Mouse (Mus musculus): ENCODE measurements at regions not wholly inside any gene's neighbourhood (a gene's known extent, or its start where the extent isn't known, plus 50 kb on each side); places are given as distances from the start of the nearest gene placed in this dataset.
A peak's percentile ranks its signal among the peaks of the same experiment; 100 is the strongest.

DNA sequence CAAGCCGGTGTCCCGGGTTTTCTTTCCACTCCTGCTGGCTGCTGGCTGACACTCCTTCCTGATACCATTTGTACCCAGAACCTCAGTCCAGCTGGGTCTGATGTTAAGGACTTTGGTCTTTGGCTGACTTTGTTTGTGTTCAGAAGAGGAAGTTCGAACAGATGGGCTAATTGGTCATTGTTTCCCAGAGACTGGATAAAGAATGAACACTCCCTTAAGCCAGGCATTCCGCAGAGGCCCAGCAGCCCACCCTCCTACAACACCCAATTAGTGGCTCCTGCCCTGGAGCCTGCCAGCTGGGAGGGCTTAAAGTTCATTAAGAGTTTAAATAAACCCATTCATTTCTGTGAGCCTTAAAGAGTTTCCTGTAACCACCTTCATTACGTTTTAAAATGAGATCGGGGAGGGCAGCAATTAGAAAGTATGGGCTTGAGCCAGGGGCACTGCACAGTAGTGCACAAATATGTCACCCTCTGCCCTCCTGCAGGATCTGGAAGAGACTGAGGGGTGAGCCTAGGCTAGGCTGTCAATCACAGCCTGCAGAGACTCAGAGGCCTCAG lies 257.9 kb downstream of the Ajap1 start:
- peak; percentile 96 for ATAC-seq (replicated peaks)
- no peak overlapping the region for H3K9ac ChIP-seq (replicated peaks)

DNA sequence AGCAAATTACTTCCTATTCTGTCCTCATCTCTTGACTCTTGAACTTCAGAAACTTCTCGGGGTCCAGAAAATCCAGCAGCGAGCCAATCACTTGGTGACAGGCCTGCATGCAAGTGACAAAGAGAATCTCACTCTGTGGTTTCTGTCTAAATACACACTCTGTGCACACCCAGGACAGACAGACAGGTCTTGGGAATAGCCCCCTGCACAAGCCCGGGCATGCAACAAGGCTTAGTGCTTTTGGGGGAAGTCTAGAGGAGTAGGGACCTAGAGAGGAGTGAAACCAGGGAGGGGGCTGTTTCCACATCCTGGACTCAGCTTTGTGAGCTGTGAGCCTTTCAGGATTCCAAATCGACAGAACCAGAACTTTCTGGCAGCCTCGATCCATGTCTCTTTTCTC lies 259.6 kb downstream of the Ajap1 start:
- Histone ChIP-seq H3K4me3 (no peak overlapping the region), H3K27me3 (peaks cover 31% of the 10 kb centered on the region), H3K36me3 (no peaks in the 10 kb centered on the region), H3K27ac (replicated peaks) (no peak overlapping the region), H3K4me1 (peaks cover 22% of the 10 kb centered on the region), H3K9ac (replicated peaks) (no peak overlapping the region), H3K4me2 (replicated peaks) (no peak overlapping the region), H3K9me3 (no peaks in the 10 kb centered on the region)
- WGBS = 74% methylated on average over 5 of the region's 5 CpGs
- no peak for ATAC-seq (replicated peaks)

More for the DNA sequence above, 257.9 kb downstream of the Ajap1 start:
- no peak overlapping the region for H3K27ac ChIP-seq (replicated peaks)
- no peak overlapping the region for H3K4me3 ChIP-seq
- H3K27me3 ChIP-seq = peaks cover 36% of the 10 kb centered on the region
- no peaks in the 10 kb centered on the region for H3K9me3 ChIP-seq
- WGBS = 3% methylated on average over 6 of the region's 6 CpGs
- H3K4me2 ChIP-seq (replicated peaks) = no peak overlapping the region
- peaks cover 22% of the 10 kb centered on the region for H3K4me1 ChIP-seq
- H3K36me3 ChIP-seq = no peaks in the 10 kb centered on the region

DNA sequence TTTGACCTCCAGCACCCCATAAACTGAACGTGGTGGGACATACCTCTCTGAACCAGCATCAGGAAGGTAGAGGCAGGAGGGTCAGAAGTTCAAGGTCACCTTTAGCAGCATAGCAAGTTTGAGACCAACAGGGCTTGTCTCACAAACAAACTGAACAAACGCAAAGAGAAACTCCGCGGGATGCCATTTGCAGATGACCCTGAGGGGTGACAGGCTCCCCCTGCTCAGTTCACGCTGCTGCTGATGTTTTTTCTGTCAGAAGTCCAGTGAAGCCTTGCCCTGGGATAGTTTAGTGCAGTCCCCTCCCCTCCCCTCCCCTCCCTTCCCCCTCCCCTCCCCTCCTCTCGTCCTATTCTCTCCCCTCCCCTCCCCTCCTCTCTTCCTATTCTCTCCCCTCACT lies 262.1 kb downstream of the Ajap1 start:
- no peak overlapping the region for H3K9ac ChIP-seq (replicated peaks)
- ATAC-seq (replicated peaks) = no peak
- peaks cover 34% of the 10 kb centered on the region for H3K27me3 ChIP-seq
- H3K9me3 ChIP-seq = no peaks in the 10 kb centered on the region
- no peak overlapping the region for H3K4me2 ChIP-seq (replicated peaks)
- WGBS = 40% methylated on average over 5 of the region's 6 CpGs
- H3K4me3 ChIP-seq = no peak overlapping the region
- H3K27ac ChIP-seq (replicated peaks) = no peak overlapping the region
- H3K36me3 ChIP-seq = no peaks in the 10 kb centered on the region
- H3K4me1 ChIP-seq = peaks cover 22% of the 10 kb centered on the region

DNA sequence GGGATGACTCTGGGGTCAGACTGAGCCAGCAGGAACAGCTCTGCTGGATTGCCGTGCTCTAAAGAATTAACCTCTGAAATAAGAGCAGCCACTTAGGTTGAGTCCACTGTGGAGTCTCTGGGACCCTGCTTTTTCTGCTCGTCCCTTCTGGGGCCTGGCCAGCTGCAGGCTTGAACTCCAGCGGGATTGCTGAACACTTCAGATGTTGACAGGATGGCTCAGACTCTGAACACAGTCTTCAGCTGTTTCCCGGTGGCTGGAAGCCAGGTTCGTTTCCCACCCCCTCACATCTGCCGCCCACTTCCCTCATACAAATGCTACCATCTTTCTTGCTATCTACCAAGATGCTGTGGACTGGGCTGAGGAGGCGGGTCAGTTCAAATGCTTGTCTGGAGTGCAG lies 262.5 kb downstream of the Ajap1 start:
- no peak for ATAC-seq (replicated peaks)
- Histone ChIP-seq H3K4me2 (replicated peaks) (no peak overlapping the region), H3K27ac (replicated peaks) (no peak overlapping the region), H3K36me3 (no peaks in the 10 kb centered on the region), H3K4me1 (peaks cover 21% of the 10 kb centered on the region), H3K27me3 (peaks cover 34% of the 10 kb centered on the region), H3K9ac (replicated peaks) (no peak overlapping the region), H3K4me3 (no peak overlapping the region), H3K9me3 (no peaks in the 10 kb centered on the region)
- WGBS = 30% methylated on average over 7 of the region's 7 CpGs

DNA sequence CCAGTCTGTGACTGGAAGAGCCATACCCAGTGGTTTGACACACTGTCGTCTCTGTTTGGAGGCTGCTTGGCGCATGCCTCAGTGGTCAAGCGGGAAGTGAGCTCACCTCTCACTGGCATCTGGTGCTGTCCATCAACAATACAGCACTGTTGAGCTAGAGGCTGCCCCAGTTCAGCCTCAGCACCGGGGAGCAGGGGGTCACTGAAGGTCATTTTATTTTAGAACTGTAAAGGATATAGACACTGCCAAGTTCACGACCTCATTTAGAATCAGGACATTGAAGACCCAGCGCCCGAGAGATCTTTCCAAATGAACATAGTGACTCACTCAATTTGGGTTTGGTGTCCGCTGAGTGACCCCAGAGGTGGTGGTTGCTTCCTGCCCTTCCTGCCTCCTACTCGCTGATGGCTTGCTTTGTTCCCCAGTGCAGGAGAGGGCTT lies 265.1 kb downstream of the Ajap1 start:
- H3K27ac ChIP-seq (replicated peaks) = no peak overlapping the region
- H3K4me3 ChIP-seq = no peak overlapping the region
- H3K9ac ChIP-seq (replicated peaks) = no peak overlapping the region
- no peak overlapping the region for H3K4me2 ChIP-seq (replicated peaks)
- H3K9me3 ChIP-seq = no peaks in the 10 kb centered on the region
- WGBS = 87% methylated on average over 9 of the region's 9 CpGs
- peaks cover 8% of the 10 kb centered on the region for H3K4me1 ChIP-seq
- no peaks in the 10 kb centered on the region for H3K36me3 ChIP-seq
- no peak for ATAC-seq (replicated peaks)
- peaks cover 28% of the 10 kb centered on the region for H3K27me3 ChIP-seq

DNA sequence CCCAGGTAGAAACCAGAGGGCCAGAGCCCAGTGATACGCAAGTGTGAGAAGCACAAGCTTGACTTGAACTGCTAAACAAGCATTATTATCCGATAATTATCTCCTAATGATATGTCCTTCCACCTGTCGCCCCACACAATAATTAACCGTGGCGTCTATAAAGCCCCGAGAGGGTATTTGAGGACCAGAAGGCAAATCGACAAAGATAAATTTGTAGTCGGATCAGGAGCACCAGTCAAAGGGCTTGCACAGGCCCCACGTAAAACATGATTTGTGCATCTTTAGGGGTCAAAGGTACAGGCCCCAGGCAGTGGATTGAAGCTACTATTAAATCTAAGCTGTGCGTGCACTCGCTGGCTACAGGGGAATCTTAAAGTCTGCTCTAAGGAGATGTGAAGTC lies 270.5 kb downstream of the Ajap1 start:
- H3K36me3 ChIP-seq = no peaks in the 10 kb centered on the region
- H3K27ac ChIP-seq (replicated peaks) = no peak overlapping the region
- H3K9ac ChIP-seq (replicated peaks) = no peak overlapping the region
- peaks cover 5% of the 10 kb centered on the region for H3K4me1 ChIP-seq
- ATAC-seq (replicated peaks) = no peak
- H3K4me3 ChIP-seq = no peak overlapping the region
- no peaks in the 10 kb centered on the region for H3K9me3 ChIP-seq
- WGBS = 46% methylated on average over 11 of the region's 11 CpGs
- no peaks in the 10 kb centered on the region; the same call in 1 of the 2 replicates for H3K27me3 ChIP-seq
- H3K4me2 ChIP-seq (replicated peaks) = no peak overlapping the region

DNA sequence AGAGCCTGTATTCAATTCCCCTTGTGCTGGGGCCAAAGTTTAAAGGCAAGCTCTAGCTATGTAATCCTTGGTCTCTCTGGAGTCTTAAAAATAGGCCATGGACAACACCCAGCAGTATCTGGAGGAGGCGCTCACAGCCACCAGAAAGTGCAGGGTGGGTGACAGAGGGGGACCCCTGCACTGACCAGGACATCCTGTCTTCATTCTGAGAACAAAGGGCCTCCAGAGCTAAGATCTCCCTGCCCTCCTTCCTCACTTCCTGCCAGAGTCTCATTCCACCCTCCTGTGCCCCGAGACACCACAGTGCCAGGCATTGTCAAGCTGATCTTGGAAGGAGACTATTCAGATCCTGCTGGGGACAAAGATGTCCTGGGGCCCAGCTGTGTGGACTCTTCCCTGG lies 273.8 kb downstream of the Ajap1 start:
- no peak overlapping the region for H3K27ac ChIP-seq (replicated peaks)
- no peaks in the 10 kb centered on the region; the same call in 1 of the 2 replicates for H3K27me3 ChIP-seq
- no peak overlapping the region for H3K9ac ChIP-seq (replicated peaks)
- H3K36me3 ChIP-seq = no peaks in the 10 kb centered on the region
- no peak for ATAC-seq (replicated peaks)
- H3K4me3 ChIP-seq = no peak overlapping the region
- WGBS = 36% methylated on average over 2 of the region's 2 CpGs
- no peaks in the 10 kb centered on the region for H3K9me3 ChIP-seq
- H3K4me1 ChIP-seq = peaks cover 5% of the 10 kb centered on the region
- H3K4me2 ChIP-seq (replicated peaks) = no peak overlapping the region

DNA sequence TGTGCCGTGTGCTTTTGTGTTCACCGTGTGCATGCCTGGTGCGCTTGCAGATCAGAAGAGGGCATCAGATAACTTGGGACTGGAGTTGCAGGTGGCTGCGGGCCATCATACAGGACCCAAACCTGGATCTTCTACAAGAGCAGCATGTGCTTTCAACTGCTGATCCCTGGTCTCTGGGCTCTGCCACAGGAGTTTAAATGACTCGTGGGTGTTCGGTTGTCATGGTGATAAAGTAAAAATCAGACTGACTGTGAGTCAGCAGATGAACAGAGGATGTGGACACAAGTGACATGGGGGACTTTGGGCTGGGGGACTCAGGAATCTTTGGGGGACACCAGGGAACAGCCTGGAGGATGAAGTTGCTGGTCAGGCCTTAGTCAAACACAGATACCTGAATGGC lies 274.4 kb downstream of the Ajap1 start:
- H3K4me2 ChIP-seq (replicated peaks) = no peak overlapping the region
- 78% methylated on average over 6 of the region's 6 CpGs for WGBS
- no peaks in the 10 kb centered on the region for H3K36me3 ChIP-seq
- no peak overlapping the region for H3K4me3 ChIP-seq
- H3K4me1 ChIP-seq = peaks cover 5% of the 10 kb centered on the region
- H3K27ac ChIP-seq (replicated peaks) = no peak overlapping the region
- H3K9ac ChIP-seq (replicated peaks) = no peak overlapping the region
- no peaks in the 10 kb centered on the region for H3K9me3 ChIP-seq
- H3K27me3 ChIP-seq = no peaks in the 10 kb centered on the region; the same call in 1 of the 2 replicates
- no peak for ATAC-seq (replicated peaks)

DNA sequence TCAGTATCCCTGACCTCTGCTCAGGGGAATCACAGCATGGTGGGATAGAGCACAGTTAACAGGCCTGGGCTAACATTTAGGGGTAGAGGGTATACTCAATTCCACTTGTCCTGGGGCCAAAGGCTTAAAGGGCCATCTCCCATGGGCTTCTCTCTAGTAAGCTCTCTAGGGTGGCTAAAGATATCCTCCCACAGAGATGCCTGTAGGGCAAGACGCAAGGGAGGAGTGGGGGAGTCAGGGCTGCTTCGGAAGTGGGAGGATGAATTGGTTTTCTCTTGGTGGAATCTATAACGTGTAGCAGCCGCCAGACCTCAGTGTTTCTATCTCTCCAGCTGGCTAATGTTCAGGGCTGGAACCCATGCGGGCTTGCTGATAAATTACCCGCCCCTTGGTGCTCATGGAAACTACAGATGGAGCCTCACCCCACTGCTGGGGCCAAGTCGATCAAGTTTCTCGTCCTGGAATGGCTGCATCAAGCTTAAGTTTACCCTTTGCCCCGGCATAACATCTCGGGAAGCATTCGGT lies 275.0 kb downstream of the Ajap1 start:
- no peak overlapping the region for H3K4me2 ChIP-seq (replicated peaks)
- H3K27ac ChIP-seq (replicated peaks) = no peak overlapping the region
- H3K4me3 ChIP-seq = no peak overlapping the region
- no peaks in the 10 kb centered on the region; the same call in 1 of the 2 replicates for H3K27me3 ChIP-seq
- H3K36me3 ChIP-seq = no peaks in the 10 kb centered on the region
- ATAC-seq (replicated peaks) = no peak
- H3K9ac ChIP-seq (replicated peaks) = no peak overlapping the region
- no peaks in the 10 kb centered on the region for H3K9me3 ChIP-seq
- H3K4me1 ChIP-seq = peaks cover 5% of the 10 kb centered on the region
- 76% methylated on average over 11 of the region's 11 CpGs for WGBS

DNA sequence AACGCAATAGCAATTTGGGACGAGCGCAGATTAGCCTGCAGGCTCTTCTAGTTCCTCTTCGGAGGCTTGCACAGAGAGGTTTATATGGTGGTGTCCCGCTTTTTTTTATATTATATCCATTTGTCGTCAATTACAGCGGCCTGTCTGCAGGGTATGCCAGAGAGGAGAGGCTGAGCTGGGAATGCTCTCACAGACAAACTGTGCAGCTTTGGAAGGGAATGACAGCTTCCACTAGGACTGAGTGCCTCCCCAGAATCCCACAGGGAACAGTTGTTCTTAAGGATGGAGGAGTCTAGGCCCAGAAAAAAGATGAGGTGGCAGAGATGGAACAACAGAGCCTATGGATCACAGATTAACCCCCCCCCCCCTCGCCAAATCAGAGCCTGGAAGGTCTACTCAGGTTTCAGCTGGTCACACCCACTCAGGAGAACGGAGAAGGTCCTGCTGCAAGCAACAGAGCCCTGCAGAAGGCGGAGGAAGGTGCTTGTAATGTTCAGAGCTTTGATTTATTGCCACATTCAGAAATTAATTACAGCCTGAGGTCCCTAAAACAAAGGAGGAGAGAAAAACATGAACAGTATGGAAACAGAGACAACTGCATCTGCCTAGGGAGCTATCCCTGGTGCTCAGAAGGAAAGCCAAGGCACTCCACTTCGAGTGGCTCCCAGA lies 275.7 kb downstream of the Ajap1 start:
- Histone ChIP-seq H3K9ac (replicated peaks) (no peak overlapping the region), H3K36me3 (no peaks in the 10 kb centered on the region), H3K4me1 (peaks cover 1% of the 10 kb centered on the region), H3K27ac (replicated peaks) (no peak overlapping the region), H3K4me3 (no peak overlapping the region), H3K27me3 (no peaks in the 10 kb centered on the region; the same call in 1 of the 2 replicates), H3K9me3 (no peaks in the 10 kb centered on the region), H3K4me2 (replicated peaks) (no peak overlapping the region)
- WGBS = 59% methylated on average over 11 of the region's 11 CpGs
- no peak for ATAC-seq (replicated peaks)

DNA sequence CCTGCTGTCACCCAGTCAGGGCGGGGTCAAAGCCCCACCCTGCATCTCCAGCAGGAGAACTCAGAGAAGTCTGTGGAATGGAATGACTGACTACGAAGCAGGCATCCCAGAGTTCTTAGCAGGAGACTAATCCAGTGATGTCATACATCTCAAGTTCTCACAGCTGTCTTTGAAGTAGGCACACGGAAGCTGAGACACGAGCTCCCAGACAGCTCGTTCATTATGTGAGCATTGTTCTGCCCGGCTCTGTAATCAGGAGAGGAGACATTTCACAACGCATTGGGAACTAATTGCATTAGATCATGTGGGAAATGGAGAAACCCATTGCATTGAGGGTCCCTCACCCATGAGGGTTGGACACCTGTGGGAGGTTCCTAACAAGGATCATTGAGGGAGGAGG lies 277.8 kb downstream of the Ajap1 start:
- Histone ChIP-seq H3K36me3 (no peaks in the 10 kb centered on the region), H3K9me3 (no peaks in the 10 kb centered on the region), H3K4me1 (no peaks in the 10 kb centered on the region; the same call in 1 of the 2 replicates), H3K4me2 (replicated peaks) (no peak overlapping the region), H3K27ac (replicated peaks) (no peak overlapping the region), H3K27me3 (no peaks in the 10 kb centered on the region; the same call in 1 of the 2 replicates), H3K4me3 (no peak overlapping the region), H3K9ac (replicated peaks) (no peak overlapping the region)
- ATAC-seq (replicated peaks) = no peak
- 24% methylated on average over 7 of the region's 7 CpGs for WGBS

DNA sequence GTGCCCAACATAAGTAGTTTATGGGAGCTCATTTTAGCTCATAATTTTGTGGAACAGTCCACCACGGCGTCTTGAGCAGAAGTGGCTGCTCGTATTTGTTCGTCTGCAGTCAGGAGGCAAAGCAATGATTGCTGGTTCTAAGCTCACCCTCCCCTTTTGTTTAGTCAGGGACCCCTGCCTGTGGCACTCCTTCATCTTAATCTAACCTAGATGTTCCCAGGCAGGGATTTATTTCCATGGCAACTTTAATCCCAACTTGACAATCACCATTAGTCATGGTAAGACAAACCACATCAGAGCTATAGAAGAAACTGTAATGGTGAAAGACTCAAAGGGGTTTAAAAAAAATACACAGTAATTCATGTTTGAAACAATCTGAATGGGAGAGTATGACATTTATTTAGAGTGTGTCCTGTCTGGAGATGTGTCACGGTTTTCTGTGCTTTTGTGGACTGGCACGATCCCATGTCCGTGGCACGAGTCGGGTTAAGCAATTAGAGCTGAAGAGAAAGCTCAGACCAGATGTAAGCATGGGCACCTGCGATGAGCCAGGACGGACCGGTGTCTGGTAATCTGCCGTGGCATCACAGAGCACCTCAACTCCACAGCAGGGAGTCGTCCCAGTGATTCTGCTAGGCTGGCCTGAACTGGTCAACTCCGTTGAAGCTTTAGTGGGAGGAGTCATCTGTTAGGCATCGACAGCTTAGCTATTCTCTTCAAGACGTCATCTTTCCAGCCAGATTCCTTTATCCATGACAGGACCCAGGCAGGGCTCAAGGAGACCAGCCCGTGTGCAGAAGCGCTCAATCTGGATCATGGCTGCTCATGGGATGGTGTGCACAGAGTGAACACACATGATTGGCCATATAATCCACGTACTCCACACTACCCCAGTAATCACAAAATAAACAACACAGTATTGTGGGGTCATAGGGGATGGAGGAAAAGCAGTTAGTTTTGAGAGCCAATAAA lies 281.5 kb downstream of the Ajap1 start:
- Histone ChIP-seq H3K9me3 (no peaks in the 10 kb centered on the region), H3K4me1 (no peaks in the 10 kb centered on the region), H3K9ac (replicated peaks) (no peak overlapping the region), H3K36me3 (no peaks in the 10 kb centered on the region), H3K4me2 (replicated peaks) (no peak overlapping the region), H3K4me3 (no peak overlapping the region), H3K27me3 (no peaks in the 10 kb centered on the region), H3K27ac (replicated peaks) (no peak overlapping the region)
- WGBS = 45% methylated on average over 20 of the region's 20 CpGs
- ATAC-seq (replicated peaks) = no peak

Measured in forebrain, embryonic 15.5 days (tissue).